Mouse (Mus musculus): ENCODE results near the gene Gatd1.

Gene Gatd1

GRCm38 (mm10) chr7:141390326-141391259, 23.3 kb downstream of the Gatd1 start:
- no peak for ATAC-seq (ENCODE audit: low TSS enrichment)

DNA sequence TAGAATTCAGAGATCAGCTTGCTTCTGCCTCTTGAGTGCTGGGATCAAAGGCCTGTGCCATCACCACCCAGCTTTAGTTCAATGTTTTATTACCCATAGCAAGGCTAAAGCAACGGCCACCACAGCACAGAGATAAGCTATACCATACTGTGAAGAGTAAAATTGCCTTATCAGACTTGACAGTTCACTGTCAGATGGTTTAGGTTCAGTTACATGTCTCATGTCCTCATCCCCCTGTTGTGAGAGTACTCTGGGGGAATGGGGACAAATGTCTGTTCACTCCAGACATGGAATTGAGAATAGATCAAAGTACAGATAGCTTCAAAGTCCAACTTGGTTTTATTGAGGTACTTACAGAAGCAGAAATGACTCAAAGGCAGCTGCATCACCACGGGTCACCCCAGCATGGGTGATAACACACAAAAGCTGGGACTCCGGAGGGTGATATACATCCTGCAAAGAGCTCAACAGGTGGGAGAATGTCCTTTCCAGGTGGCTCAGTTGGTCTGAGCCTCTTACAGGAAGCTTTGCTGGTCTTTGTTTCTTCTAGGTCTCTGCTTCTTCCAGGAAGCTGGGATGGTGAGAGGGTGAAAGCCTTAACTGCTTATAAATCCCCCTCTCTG, 25.3 kb downstream of the Gatd1 start:
- no peak for ATAC-seq (ENCODE audit: low TSS enrichment)

DNA sequence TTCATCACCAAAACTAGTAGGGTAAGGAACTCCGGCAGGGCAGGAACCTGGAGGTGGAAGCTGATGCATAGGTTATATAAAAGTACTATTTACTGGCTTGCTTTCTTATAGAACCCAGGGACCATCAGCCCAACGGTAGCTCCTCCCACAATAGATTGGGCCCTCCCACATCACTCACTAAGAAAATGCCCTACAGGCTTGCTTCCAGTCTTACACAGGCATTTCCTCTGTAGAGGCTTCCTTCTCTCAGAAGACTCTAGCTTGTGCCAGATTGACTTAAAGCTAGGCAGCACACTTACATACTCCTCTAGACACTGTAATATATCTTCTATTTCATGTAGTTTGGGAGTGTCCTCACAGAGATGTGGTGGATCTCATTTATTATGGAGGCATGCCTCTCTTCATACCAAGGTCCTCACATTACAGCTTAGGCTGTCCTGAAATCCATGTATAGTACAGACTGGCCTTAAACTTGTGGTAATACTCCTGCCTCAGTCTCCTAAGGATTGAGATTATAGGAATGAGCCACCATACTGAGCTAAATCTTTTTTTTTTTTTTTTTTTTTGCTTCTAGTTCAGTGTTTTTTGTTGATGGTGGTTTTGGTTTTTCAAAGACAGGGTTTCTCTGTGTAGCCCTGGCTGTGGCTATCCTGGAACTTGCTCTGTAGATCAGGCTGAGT, 26.0 kb downstream of the Gatd1 start:
- no peak for ATAC-seq (ENCODE audit: low TSS enrichment)

GRCm38 (mm10) chr7:141381068-141381835, 32.7 kb downstream of the Gatd1 start:
- ATAC-seq (ENCODE audit: low TSS enrichment) = no peak

DNA sequence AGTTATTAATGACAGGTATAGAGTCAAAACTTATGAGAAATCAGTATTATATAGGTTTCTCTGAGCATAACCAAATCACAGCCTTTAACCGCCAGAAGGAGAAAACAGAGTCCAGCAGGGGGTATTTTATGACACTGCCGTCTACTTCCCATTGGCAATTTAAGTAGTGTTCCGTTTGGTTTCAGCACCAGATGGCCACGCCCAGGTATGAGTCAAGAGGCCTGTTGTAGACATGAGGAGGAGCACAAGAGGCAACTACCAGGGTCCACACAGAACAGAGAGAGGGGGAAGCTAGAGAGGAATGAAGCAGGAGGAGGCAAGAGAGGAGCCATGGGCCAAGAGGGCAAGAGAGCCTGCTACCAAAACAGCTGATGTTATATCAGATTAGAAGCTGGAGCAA, 34.4 kb downstream of the Gatd1 start:
- no peak for ATAC-seq (ENCODE audit: low TSS enrichment)

DNA sequence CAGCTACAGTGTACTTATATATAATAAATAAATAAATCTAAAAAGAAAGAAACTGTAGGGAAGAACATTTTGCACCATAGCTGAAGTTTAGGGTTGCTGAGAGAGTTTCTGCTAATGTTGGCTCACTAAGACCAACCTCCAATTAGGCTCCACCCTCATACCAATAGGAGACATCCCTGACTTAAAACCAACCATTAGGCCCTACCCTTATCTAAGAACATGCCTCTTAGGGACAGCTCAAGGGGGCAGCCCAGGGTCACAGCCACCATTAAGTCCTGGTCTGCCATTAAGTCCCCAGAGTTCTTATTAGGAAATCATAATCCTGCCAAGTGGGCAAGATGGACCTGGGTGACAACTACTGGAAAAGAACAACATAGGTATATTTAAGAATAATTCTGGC, 39.5 kb downstream of the Gatd1 start:
- no peak for ATAC-seq (ENCODE audit: low TSS enrichment)

- ATAC-seq (ENCODE audit: low TSS enrichment) = no peak
Observed at GRCm38 (mm10) chr7:141373611-141374010, 40.3 kb downstream of the Gatd1 start.

GRCm38 (mm10) chr7:141371942-141372595, 41.9 kb downstream of the Gatd1 start:
- ATAC-seq (ENCODE audit: low TSS enrichment) = no peak

DNA sequence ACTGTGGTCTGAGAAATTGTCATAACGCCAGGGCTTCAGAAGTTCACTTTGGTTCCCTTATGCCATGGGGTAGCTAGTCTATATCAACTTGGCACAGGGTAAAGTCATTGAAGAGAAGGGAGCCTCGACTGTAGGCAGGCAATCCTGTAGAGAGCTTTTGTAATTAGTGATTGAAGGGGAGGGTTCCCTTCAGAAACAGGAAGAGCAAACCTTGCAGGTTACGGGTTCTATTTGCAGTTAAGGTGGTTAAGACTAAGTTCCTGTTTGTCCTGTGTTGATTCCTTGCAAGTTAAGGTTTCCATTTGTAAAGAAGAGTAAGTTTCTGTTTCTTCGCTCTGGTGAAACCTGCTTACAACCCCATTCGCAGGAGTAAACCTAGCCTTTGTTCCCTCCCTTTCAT, 44.0 kb downstream of the Gatd1 start:
- ATAC-seq (ENCODE audit: low TSS enrichment) = no peak

GRCm38 (mm10) chr7:141367358-141367757, 46.6 kb downstream of the Gatd1 start:
- ATAC-seq (ENCODE audit: low TSS enrichment) = no peak

DNA sequence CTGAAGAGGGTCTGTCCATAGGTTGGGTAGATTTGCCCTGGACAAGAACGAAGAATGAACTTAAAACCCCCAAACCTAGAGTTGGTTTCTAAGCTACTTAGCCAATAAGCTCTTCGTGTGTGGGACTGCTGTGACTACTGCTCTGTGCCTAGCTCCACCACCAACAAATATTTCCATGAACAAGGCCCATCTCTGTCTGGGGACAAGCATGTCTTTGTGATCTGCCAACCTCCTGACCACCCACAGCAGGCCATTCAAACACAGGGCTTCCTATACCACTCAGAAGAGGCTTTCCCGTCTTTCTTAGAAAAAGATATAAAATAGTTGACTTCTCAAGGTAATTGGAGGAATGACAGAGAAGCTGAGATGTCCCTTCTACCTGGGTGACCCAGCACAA, 48.9 kb downstream of the Gatd1 start:
- ATAC-seq (ENCODE audit: low TSS enrichment) = no peak; the same call in 1 of the 2 replicates

- no peak for ATAC-seq (ENCODE audit: low TSS enrichment)
Observed at GRCm38 (mm10) chr7:141364349-141365048, 49.4 kb downstream of the Gatd1 start.

DNA sequence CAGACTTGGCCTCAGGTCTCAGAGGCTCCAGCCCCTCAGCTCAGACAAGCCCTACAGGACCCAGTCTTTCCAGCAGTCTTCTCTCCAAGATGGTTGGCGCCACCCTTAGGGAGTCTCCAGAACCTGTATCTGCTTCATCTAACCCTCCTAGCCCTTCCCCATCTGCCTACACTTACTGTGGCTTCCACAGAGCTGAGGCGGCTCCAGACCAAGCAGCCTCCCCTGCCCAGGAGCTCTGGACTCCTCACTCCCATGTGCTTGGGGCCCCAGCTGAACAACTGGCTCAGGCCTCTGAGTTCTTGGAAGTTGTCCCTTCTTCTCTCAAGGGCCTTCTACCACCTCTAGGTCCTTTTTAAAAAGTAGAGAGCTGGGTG, 50.2 kb downstream of the Gatd1 start:
- no peak; the same call in 1 of the 2 replicates for ATAC-seq (ENCODE audit: low TSS enrichment)

DNA sequence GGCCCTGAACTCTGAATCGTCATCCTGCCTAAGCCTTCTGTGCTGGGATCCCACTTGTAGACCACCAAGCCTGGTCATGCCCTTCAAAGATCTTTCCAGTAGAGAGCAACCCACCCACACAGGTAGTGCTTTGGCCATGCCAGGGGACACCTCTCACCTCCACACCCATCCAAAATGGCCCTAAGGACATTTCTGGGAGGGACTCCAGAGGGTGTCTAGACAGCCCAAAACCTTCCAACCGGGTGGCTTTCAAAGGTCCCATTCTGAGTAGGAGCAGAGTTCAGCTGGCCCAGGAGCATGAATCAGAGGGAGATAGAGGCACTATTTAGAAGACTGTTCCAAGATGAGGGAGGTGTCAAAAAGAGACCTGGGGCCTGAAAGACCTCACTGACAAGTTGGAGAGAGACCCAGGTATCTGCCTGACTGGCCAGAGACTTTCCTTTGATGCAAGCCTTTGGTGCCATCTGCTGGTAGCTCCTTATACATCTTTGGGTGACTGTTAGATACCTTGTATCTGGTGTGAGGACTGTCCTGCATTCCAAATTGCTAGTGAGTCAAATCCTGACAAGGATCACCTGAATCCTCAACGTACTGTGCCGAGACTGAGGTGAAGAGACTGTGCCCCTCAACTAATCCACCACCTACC, 50.7 kb downstream of the Gatd1 start:
- peak; percentile 82 for ATAC-seq (ENCODE audit: low TSS enrichment)

DNA sequence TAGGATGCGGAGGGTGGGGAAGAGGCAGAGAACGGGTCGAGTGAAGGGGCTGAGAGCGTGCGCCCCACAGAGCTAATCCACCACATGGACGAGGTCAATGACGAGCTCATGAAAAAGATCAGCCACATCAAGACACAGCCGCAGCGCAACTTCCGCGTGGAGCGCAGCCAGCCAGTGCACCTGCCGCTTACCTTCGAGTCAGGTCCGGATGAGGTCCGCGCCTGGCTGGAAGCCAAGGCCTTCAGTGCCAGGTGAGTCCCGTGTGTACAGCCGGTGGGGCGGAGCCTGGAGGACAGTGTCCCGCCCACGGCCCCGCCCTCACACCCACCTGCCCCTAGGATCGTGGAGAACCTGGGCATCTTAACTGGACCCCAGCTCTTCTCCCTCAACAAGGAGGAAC, 52.4 kb downstream of the Gatd1 start:
- ATAC-seq (ENCODE audit: low TSS enrichment) = no peak

All from frontal cortex, adult (tissue).